Mouse (Mus musculus) lung, postnatal 14 days (tissue): ENCODE data around the gene Tmem229a.

ENCODE experiments used
- DNase-seq: peaks from one replicate; pipeline ENCODE4 v3.0.0; 2021

Gene Tmem229a

DNA sequence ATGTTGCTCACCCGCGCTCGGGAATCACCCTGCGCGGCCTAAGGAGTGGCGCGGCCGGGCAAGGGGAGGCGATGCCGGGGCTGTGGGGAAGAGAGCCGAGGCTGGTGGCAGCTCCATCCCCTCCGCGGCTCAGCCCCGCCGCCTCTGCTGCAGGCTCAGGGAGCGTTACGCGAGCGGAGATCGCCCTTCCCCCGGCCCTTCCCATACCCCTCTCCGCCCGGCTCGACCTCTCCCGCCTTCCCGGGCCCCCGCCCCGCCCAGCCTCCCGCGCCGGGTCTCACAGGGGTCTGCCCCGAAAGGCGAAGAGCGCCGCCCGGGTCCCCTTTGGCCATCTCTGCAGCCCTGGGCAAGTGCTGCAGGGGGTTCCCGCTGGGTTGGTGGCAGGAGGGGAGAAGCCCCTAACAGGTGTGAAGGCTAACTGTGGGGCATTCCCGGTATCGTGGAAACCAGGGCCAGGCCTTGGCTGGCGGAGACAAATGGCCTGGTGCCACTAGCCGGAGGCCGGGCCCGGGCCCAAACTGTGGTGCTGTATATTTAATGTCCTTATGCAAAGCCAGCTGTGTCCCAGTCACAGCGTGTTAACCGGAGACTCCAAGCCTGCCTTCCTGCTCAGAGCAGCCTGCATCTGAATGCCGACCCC lies at the start of gene Tmem229a:
Gene Tmem229a (minus strand): TSS at position 352 of the 640 bp plus-strand sequence.
- peak; percentile 3 for DNase-seq

DNA sequence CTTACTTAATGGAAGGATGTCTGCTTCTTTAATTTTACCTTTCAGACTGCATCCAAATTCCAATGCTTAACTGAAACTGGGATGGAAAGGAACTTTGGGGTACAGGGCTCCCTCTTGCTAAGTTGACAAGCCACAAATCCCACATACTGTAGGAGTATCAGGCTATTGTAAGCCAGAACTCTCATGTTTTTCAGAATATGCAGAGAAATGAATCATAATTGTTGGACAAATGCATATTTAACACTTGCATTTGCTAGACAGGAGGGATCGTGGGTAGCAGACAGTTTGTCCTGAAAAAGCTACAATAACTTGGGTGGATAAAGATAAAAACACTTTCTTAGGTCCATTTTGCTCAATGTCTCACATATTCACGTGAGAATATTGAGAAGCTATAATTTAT lies 37.7 kb upstream of the Tmem229a start:
- no peak for DNase-seq

DNA sequence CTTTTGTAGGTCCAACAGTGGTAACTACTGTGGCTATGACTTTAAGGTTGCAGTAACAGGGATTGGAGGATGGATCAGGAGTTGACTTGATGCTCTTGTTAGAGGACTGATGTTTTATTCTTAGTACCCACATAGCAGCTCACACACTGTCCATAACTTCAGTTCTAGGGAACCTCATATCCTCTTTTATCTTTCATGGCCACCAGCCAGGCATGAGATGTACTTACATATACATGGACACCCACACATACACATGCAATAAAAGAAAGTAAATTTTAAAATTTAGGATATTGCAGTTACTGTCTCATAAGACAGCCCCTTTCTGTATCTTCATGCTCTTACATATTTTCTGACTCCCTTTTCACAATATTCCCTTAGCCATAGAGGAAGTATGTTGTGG lies 33.7 kb upstream of the Tmem229a start:
- no peak for DNase-seq

DNA sequence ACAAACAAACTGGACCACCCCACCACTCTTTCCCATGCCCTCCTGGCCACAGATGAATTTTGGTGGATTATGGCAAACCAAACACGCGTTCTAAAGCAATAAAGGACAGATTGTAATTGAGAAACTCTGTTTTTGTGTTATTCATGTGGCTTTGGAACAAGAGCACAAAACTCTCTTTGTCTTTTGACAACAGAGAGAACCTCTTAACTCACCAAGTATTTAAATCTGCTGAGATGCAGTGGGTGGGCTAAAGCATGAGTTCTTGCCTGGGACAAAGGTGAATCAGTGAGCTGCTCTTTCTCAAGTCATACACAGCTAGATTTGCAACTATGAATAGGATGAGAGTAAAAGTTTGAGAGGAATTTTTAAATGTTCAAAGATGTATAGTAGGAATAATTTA lies 20.1 kb upstream of the Tmem229a start:
- DNase-seq, result no peak

DNA sequence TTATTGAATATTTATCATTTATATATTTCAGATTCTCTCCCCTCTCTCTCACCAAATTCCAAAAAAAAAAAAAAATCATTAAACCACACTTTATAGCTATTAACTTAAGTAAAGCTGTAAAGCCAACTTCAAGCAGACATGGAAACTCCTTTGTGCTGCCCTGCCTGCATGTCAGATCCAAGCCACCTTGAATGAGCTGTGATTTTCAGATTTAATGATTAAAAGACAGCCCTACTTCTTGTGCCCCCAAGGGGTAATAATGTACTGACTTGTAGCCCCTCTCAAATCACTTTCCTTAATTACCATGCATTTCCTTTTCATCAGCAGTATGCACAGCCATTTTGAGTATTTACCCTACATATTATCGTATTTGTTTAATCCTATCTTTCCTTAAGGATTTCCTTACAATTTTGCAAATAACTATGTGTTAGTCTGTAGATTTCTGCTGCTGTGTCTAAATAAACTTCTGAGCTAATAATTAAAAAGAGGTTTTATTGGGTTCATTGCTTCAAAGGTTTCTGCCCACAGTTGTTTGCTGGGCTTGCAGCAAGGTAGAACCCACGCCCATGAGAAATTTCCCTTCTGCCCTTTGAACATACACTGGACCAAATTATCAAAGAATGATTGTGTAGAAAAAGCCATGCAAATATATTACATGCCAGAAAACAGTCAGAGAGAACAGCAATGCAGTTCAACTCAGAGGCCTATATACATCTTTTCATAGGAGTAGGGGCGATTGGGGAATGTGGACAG lies 12.6 kb upstream of the Tmem229a start:
- no peak for DNase-seq

DNA sequence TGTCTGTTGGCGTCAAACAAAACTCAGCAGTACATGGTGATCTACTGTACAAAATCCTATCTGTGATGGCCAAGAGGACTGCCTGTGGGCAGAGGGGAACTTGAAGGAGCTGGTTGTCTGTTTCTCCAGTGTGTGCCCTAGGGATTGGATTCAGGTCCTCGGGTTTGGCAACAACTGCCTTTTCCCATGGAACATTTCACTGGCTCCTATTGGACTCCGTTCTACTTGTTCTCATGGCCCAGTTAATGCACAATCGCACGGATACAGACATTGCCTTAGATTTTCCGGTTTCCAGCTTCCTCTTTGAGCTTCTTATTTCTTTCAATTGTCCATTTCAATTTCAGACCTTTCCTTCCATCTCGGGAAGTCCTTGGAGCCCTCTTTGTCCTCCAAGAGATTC lies 11.6 kb upstream of the Tmem229a start:
- no peak for DNase-seq

DNA sequence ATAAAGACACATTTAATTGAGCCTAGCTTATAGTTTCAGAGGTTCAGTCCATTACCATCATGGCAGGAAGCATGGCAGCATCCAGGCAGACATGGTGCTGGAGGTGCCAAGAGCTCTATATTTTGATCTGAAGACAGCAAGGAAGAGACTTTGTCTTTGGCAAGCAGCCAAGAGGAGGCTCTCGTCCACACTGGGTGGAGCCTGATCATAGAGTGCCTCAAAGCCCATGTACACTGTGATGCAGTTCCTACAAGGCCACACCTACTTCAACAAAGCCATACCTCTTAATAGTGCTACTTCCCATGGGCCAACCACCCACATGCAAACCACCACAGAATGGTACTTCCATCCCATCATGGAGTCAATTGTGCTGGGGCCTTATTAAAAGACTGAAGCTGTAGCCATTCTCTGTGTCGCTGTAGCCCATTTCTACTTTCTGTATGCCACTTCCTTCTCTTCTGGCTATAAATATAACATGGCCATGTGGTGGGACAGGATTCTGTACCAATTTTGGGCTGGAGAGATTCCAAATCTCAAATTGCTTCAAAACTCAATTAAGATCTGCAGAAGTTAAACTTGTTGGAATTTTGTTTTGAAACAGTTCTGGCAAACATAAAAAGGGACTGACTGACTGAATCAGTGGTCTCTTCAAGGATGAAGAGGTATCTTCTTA lies 10.0 kb upstream of the Tmem229a start:
- no peak for DNase-seq

DNA sequence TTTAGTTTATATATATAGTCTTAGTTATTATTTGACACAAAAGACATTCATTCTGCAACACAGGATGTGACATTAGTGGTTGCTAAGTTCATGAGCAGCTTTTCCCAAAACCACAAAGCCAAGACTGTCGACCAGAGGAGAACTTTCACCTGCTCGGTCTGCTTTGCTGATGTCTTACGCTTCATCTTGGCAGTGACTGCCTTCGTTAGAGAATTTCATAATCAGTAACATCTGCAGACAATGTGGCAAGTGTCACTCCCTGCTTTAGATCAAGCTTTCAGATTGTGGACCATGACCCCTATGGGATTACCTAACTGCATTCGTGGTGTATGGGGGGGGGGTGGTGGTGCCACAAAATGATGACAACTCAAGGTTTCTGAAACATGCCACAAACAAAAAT lies 7.7 kb upstream of the Tmem229a start:
- no peak for DNase-seq

DNA sequence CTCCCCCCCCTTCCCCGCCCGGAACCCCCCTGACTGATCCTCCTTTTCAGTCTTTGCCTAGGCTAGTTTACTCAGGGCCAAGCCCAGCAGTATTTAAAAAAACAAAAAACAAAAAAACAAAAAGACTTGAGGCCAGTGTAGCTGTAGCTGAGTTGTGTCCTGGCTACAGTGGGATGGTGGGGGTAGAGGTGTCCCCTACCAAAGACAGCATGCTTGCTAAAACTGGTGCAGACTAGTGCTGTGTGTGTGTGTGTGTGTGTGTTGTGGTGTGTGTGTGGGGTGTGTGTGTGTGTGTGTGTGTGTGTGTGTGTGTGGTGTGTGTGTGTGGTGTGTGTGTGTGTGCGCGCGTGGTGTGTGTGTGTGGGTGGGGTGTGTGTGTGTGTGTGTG lies 483 bp upstream of the Tmem229a start:
- DNase-seq, result no peak

DNA sequence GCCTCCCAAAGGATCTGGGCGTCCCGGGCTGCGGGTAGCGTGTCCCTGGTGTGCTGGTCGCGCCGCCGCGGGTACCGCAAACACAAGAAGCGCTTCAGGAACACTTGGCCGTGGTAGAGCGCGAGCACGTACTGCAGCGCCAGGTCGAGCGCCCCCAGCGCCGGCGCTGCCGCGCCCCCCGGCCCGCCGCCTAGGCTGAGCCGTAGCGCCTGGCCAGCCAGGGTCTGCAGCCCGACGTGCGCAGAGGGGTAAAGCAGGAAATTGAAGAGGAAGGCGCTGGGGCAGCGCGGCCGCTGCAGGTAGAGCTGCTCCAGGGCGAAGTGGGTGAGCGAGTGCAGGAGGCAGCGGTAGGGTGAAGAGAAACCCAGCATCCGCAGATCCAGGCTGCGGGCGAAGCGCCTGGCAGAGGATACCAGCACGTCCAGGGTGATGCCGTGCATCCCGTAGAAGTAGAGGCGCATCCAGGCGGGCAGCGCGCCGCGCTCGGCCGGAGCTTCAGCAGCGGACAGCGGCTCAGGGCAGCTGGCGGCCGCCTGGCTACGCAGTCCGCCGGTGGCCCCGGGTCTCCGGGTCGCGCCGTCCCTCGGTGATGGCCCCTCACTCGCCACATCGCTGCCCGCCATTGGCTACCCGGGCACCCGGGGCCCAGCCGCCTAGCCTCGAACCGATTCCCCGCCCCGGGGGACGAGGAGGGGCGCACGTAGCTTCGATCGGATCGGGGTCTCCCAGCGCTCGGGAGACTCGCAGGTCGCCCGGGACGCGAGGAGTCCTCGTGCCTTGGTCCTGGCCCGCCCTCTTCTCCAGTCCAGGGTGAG lies 759 bp downstream of the Tmem229a start:
- no peak for DNase-seq

DNA sequence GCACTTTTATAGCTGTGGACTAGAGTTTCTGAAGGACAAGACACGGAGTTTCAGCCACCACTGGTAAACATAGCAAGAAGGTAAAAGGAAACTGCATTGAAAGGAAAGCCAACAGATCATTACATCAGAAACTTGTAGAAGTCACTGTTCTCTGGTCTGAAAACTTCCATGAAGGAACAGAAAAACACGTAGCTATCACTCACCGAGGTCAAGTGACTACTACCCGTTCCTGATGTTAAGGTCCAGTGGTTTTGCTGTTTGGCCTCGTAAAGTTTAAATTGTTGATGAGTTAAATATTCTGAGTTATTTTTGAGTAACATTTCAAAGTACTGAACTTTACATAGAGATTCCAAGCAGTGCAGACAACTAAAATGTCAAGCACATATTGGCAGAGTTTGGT lies 2.0 kb downstream of the Tmem229a start:
- no peak for DNase-seq

DNA sequence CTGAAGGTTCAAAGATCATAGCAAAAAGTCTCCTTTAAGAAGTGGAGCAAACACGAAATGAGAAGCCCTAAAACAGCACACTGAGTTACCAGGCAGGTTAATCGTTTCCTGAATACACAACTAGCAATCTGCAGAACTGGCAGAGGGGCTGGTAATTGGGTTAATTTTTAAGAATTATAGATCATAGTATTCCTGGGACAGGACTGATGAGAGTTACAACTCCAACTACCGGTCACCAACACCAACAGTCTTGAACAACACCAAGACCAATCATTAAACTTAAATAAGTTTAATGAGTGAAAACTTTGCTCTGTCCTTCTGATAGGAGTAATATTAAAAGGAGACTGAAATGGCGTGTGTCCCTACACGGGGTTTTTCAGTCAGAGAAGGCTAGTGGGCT lies 3.8 kb downstream of the Tmem229a start:
- no peak for DNase-seq

DNA sequence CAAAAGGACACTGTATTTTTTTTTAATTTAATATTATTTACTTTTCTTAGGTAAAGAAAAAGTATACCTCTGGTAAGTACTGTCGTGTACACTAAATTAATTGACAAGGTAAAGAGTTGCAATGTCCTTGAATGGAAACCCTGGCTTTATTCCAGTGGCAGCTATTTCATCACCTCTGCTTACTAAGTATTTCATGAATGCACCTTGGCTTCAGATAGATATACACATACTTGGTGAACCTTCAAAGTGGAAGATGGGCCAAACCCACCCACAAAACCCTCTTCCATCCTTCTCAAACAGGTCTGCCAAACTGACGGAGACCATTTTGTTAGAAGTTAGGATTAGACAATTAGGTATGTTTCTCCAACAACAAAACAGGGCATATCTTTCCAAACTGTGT lies 5.4 kb downstream of the Tmem229a start:
- DNase-seq, result no peak

DNA sequence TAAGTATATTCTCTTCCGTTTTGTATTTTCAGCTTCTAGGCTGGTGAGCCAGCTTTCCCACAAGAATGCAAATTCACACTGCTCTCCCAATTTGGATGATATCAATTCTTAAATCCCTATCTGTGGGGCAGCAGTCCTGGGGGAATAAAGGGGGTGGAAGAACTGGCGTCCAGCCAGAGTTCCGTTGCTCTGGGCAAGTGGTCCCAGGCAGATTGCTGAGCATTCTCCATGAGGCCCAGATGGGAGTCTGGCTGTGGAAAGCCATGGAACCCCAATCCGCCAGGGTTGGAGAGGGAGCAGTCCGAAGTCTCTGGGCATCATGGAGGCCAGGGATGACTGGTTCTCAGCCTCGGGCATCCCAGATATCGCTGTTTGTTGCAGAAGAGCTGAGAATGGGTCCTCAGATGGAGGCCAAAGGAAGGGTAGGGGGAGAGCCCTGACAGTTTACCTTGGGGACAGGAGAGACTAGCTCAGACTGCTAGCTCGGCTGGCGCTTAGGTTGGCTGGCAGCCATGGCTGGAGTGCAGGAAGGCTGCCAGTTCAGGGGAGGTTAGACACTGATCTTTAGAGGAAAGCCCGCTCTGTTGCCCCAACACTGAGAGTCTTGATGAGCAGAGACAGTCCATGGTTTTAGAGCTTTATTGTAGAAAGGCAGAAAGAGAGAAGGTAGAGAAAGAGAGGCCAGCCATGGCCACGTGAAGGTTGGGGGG lies 30.9 kb downstream of the Tmem229a start:
- no peak for DNase-seq

DNA sequence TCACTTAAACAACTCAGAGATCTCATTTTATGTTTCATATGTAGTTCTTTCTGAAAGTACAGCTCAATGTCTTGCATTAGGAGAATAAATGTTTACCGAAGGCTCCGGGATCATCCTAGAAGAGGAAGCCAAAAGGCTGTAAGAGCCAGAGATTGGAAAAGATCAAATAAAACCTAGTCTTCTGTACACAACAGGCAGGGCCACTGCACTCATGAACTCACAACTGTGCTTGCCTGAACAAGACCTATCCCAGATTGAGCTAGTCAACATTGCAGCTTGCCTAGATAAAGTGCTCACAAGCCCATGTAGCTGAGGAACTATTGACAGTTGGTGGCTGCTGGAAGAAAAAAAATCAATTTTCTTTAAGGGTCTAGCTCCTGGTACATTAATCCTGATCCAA lies 42.5 kb downstream of the Tmem229a start:
- no peak for DNase-seq

DNA sequence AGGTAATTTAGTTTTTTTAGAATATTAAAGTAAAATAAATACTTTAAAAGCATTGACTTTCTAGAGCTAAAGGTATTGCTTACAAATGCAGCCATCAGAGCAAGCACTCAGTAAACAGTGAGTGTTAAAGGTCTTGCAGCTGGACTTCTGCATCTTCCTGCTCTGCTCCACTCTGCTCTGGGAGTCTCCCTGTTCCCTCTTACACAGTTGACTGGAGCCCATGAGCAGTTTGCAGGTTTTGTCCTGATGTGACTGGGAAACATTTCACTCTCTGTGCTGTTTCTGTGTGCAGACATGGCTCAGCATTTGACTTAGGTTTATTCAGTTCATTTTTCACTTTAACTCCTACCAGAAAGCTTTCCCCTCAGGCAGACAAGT lies 45.4 kb downstream of the Tmem229a start:
- DNase-seq, result no peak

DNA sequence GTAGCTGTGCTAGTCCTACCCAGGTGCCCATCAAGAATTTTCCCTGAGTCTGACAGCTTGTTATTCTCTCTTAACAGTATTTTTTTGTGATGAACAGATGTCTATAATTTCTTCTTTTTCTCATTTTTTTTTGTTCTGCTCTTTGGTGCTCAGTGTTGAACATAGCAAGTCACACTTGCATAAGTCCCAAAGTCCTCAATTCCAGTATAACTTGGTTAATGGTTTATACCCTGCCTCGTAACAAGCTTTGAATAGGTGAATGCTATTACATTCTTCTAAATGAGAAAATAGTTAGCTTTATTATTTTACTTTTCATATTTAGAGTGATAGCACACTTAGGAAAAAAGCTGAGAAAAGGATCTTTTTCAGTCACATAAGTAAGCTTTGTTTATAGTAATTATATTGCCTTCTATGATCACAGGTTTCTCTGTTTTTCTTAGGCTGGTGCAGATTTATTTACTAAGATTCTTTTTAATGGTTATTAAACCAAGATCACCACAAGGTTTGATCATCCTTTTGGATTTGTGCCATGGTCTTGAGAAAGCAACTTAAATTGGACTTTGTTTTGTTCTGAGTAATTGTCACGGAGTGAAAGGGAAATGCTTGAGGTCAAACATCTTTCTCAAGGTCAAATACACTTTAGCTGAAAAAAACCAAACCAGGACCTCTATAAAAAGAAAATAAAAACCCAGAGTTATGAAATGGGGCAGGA lies 45.9 kb downstream of the Tmem229a start:
- no peak for DNase-seq

DNA sequence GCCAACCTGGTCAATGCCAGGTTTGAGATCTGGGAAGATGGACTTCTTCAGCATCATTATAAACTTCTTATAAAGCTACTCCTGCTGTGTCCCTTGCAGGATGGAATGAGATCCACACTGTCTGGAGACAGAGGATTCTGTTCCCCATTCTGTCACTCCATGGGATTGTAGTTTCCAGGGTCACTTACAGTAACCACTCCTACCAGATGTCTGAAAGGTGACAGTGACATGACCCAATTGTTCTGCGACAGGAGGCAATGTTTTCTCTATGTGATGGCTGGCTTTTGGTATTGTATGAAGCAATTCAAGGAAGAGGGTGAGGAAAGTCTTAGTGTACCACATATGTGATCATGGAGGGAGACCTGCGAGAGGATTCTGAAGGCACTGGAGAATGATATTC lies 48.3 kb downstream of the Tmem229a start:
- DNase-seq, result no peak

DNA sequence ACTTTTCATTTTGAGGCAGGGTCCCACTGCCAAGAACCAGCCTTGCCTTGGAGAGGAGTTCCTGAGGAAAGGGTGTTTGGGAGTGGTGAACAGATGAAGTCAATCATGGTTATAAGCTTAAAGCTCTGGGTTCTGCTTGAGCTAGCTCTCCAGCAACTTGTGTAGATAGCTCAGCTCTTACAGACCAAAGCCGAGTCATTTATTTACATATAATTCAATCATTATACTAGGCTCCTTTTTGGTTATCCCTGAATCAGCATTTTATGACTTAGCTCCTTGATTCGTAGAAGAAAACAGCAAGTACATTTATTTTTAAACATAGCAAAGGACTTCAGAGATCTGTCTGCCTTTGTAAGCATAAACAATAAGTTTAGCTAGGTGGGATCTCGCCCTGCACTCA lies 51.0 kb downstream of the Tmem229a start:
- DNase-seq, result no peak
